Mouse (Mus musculus): Measurements from ENCODE around the gene Cntnap2.

DNA sequence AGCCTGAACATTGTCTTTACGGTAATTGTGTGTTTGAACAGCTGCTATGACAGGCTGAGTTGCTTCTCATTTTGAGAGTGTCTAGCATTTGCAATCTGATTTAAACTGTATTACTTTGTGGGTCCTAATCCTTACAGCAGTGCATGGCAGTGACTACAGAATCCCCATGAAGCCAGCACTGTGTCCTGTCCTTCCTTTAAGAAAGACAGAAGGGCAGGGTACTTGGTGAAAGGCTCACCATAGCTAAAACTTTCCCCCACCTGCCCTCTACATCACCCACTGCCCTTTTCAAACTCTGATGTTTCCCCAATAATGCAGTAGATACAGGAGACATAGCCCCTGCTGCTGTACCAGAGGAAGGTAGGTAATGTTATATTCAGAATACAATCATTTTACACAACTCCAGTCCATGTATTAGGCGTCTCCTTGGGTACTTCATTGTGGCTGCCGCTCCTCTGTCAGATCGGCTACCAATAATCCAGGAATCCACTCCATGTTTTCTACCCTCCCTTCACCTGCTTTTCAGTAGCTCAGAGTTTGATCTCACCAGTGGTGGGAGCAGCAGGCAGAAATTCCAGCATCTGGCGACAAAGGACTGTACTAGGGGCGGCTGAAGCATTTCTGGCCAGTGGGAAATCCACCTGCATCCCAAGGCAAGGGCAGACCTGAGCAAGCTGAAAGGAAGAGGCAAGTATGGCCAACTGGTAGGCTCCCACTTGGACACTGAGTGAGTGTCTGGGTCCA lies 2184.9 kb downstream of the Cntnap2 start:
- no peak for TF ChIP-seq CTCF (conservative IDR thresholded peaks at IDR 0.05 in 1 of 2, IDR thresholded peaks at IDR 0.05 in 1 of 2; ENCODE audit: low read depth in 2 of 2, low read length in 2 of 2)
- no peak for TF ChIP-seq HCFC1 (IDR thresholded peaks at IDR 0.05; ENCODE audit: low read depth, low read length)
- no peak for TF ChIP-seq IRF4 (IDR thresholded peaks at IDR 0.05; ENCODE audit: low read depth, low read length)
